Mouse (Mus musculus): ENCODE data around the gene Krtap19-9b.

The Krtap19-9b gene

DNA sequence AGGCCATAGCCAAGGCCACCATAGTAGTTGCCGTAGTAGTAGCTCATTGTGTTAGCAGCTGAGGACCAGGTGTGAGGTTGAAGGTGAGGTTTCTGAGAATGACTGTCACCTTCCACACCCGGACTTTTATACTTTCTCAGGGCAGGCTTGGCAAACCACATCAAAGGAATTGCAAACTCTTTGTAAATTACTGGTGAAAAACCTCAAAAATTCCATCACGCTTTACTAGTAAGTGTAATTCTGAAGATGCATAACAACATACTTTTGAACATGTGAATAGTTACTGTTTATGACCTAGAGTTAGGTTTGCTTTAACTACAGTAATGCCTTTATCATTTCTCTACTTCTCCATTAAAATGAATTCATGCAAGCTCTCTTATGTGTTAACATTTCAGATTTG lies at the start of gene Krtap19-9b:
TSS of gene Krtap19-9b (minus strand) at position 101 of the 400 bp plus-strand sequence.
- DNase-seq (ENCODE audit: low spot score) = no peak

DNA sequence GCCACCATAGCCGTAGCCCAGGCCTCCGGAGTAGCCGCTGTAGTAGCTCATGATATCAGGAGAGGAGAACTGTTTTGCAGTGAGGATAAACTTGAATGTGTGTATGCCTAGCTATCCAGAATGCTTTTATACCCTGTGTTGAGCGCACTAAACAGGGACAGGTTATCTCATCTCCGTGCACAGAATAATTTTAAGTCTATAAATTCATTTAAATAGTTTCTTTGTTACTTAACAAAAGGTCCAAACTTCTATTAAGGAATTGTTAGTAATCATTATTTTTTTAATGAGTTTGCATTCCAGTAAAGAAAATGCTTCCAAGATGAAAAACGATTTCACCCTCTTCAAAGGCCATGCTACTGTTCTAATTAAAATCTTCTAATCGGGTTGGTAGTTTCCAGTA lies 30.7 kb upstream of the Krtap19-9b start, which contains the start of gene Krtap16-3:
TSS of gene Krtap16-3 (minus strand) at position 101 of the 400 bp plus-strand sequence.
- DNase-seq (ENCODE audit: low spot score) = no peak

DNA sequence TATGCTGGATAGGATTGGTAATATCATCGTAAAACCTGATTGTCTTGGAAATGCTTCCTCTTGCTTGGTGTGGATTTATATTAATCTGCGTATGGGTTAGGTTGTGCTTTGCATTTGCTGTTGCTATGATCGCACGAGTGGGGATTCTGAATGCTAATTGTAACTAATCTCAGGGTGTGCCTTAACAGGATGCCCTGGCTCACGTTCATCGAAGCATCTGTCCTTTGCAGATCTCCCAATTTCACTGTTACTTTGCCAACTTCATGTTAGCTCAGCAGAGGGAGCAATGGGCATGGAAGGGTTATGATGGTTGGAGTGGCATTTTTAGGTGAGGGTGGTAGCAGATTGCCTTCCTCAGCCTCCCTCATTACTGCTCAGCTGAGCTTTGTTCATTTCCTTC lies 9.0 kb upstream of the Krtap19-9b start:
- DNase-seq (ENCODE audit: low spot score) = no peak

DNA sequence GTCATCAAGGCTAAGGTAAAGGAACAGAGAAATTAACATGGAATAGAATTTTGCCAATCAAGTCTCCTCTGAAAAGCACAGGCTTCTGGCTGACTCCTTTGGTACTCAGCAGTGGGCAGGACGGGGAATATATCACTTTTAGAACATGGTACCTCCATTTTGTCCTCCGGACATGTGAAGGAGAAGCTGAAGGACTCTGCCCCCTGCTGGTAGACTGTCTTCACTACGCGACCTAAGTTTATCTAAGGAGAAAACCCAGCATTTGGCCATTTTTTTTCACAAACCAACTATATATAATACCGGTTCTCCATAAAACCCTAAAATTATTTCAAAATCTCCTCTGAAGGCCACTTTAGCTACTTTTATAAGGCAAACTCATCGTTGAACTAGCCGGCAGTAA lies 6.2 kb upstream of the Krtap19-9b start:
- DNase-seq (ENCODE audit: low spot score) = no peak

DNA sequence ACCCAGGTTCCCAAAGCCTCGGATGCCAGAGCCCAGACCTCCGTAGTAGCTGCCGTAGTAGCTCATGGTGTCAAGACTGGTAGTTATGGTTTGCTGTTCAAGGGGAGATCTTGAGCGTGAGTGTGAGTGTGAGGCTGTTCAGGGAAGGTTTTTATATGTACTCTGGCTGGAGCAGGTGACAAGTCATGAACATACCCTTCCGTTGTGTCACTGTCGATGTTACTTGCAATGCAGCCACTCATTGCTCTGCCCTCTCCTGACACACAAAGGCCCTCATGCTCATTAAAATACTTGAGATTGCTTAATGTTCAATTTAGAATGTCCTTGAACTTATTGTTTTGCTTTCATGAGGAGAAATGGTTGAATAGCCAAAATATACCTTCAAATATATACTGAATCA lies 35.7 kb downstream of the Krtap19-9b start, which contains the start of gene Krtap19-5:
TSS of gene Krtap19-5 (minus strand) at position 101 of the 400 bp plus-strand sequence.
- no peak for DNase-seq (ENCODE audit: low spot score)

DNA sequence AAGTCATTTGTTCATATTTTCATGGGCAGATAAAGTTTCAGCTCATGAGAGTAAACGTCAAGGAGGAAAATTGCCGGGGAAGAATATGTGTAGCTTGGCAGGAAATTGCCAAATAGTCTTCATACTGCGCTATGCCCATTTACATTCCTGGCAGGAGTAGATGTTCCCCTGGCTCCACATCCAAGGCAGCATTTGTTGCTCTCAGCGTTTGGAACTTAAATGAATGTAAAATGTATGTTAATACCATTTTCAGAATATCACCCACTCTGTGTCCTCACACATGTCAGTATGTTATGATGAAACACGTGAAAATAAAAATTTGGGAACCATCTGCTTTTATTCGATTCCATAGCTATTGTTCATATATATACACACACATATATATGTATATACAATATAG lies 45.2 kb downstream of the Krtap19-9b start:
- no peak for DNase-seq (ENCODE audit: low spot score)

DNA sequence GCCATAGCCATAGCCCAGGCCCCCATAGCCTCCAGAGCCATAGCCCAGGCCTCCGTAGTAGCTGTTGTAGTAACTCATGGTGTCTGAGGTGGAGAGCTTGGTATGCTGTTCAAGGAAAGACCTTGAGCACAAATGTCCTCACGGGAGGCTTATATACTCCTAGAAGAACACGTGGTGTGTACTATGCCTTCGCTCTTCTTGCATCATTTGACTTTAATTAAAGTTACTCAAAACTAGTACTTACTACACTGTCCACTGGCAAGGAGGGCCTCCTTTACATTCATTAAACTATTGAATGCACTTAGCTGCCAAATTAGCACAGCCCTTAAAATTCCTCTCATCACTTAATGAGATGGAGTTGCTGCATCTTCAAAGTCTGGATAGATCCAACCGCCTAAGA lies 47.1 kb downstream of the Krtap19-9b start, which contains the start of gene Krtap19-4:
TSS of gene Krtap19-4 (minus strand) at position 101 of the 400 bp plus-strand sequence.
- no peak for DNase-seq (ENCODE audit: low spot score)

All from lung, postnatal 25 days (tissue).